Mouse (Mus musculus) frontal cortex, postnatal 36 days (tissue): Measurements from ENCODE around the gene Tmem120a.

Source experiments
- DNase-seq, 2 experiments: peaks; one replicate each; pipeline ENCODE4 v3.0.0; 2022; ENCODE audit warnings: low spot score in 2 of 2

Gene Tmem120a

GRCm38 (mm10) chr5:135743741-135744609 lies at the start of gene Tmem120a:
Tmem120a (minus strand) TSS chr5:135744448.
- peak; percentile 91 to 92 for DNase-seq

GRCm38 (mm10) chr5:135782901-135783300 lies 38.7 kb upstream of the Tmem120a start:
- no peak for DNase-seq

GRCm38 (mm10) chr5:135780331-135780730 lies 36.1 kb upstream of the Tmem120a start:
- no peak for DNase-seq

GRCm38 (mm10) chr5:135778471-135779445 lies 34.5 kb upstream of the Tmem120a start, which contains the start of gene Mdh2:
Mdh2 (plus strand) TSS chr5:135778480.
- peak; percentile 96 to 100 for DNase-seq

GRCm38 (mm10) chr5:135777796-135778470 lies 33.7 kb upstream of the Tmem120a start, which contains the start of gene Styxl1:
Styxl1 (minus strand) TSS chr5:135778385.
- no peak for DNase-seq

GRCm38 (mm10) chr5:135776546-135776945 lies 32.3 kb upstream of the Tmem120a start:
- no peak for DNase-seq

- DNase-seq, result no peak
Measured at GRCm38 (mm10) chr5:135772519-135772918, 28.3 kb upstream of the Tmem120a start.

- no peak for DNase-seq
Measured at GRCm38 (mm10) chr5:135764971-135765370, 20.7 kb upstream of the Tmem120a start.

GRCm38 (mm10) chr5:135763526-135763925 lies 19.3 kb upstream of the Tmem120a start:
- DNase-seq, result peak; percentile 66 to 79

- DNase-seq, result no peak
Measured at GRCm38 (mm10) chr5:135761881-135762280, 17.6 kb upstream of the Tmem120a start.

- DNase-seq, result no peak
Measured at GRCm38 (mm10) chr5:135751595-135751994, 7.3 kb upstream of the Tmem120a start.

- DNase-seq, result no peak
Measured at GRCm38 (mm10) chr5:135751041-135751440, 6.8 kb upstream of the Tmem120a start.

GRCm38 (mm10) chr5:135744742-135745141 lies 494 bp upstream of the Tmem120a start:
- no peak for DNase-seq

GRCm38 (mm10) chr5:135742941-135743740 lies 1.1 kb downstream of the Tmem120a start:
- DNase-seq, result no peak

- DNase-seq, result no peak
Measured at GRCm38 (mm10) chr5:135742156-135742555, 2.1 kb downstream of the Tmem120a start.

GRCm38 (mm10) chr5:135738266-135738665 lies 6.0 kb downstream of the Tmem120a start:
- no peak for DNase-seq

GRCm38 (mm10) chr5:135737154-135737553 lies 7.1 kb downstream of the Tmem120a start:
- DNase-seq, result no peak

- DNase-seq, result no peak
Measured at GRCm38 (mm10) chr5:135736544-135736943, 7.7 kb downstream of the Tmem120a start.

- DNase-seq, result no peak
Measured at GRCm38 (mm10) chr5:135735741-135736140, 8.5 kb downstream of the Tmem120a start.

GRCm38 (mm10) chr5:135734057-135734680 lies 10.1 kb downstream of the Tmem120a start:
- DNase-seq, result no peak
